Mouse (Mus musculus): ENCODE results near the gene Lef1.

Lef1 gene

GRCm38 (mm10) chr3:131190671-131191367 is 80.5 kb downstream of the Lef1 start:
- in situ Hi-C loops (cut with MboI) = no loop called here

GRCm38 (mm10) chr3:131191454-131191853 is 81.2 kb downstream of the Lef1 start:
- in situ Hi-C loops (cut with MboI) = no loop called here

GRCm38 (mm10) chr3:131196050-131196449 is 85.8 kb downstream of the Lef1 start:
- in situ Hi-C loops (cut with MboI) = no loop called here

GRCm38 (mm10) chr3:131196507-131197019 is 86.3 kb downstream of the Lef1 start:
- in situ Hi-C loops (cut with MboI) = no loop called here

- in situ Hi-C loops (cut with MboI) = no loop called here
Measured at GRCm38 (mm10) chr3:131198991-131199390, 88.7 kb downstream of the Lef1 start.

GRCm38 (mm10) chr3:131199590-131200288 is 89.5 kb downstream of the Lef1 start:
- in situ Hi-C loops (cut with MboI) = no loop called here

- in situ Hi-C loops (cut with MboI) = no loop called here
Measured at GRCm38 (mm10) chr3:131202311-131202710, 92.0 kb downstream of the Lef1 start.

GRCm38 (mm10) chr3:131207846-131208245 is 97.6 kb downstream of the Lef1 start:
- in situ Hi-C loops (cut with MboI) = no loop called here

- in situ Hi-C loops (cut with MboI) = no loop called here
Measured at GRCm38 (mm10) chr3:131208265-131208891, 98.1 kb downstream of the Lef1 start.

GRCm38 (mm10) chr3:131212200-131212599 is 101.9 kb downstream of the Lef1 start:
- in situ Hi-C loops (cut with MboI) = no loop called here

- in situ Hi-C loops (cut with MboI) = no loop called here
Measured at GRCm38 (mm10) chr3:131214060-131214658, 103.9 kb downstream of the Lef1 start.

GRCm38 (mm10) chr3:131214841-131215240 is 104.6 kb downstream of the Lef1 start:
- in situ Hi-C loops (cut with MboI) = no loop called here

GRCm38 (mm10) chr3:131218636-131219390 is 108.5 kb downstream of the Lef1 start:
- in situ Hi-C loops (cut with MboI) = no loop called here

- in situ Hi-C loops (cut with MboI) = no loop called here
Measured at GRCm38 (mm10) chr3:131228083-131228482, 117.8 kb downstream of the Lef1 start.

GRCm38 (mm10) chr3:131237061-131237460 is 126.8 kb downstream of the Lef1 start:
- in situ Hi-C loops (cut with MboI) = loop anchor here (10.0 kb wide), 1 partner anchor 352 kb away; no protein-coding TSS in a partner anchor

- in situ Hi-C loops (cut with MboI) = loop anchor here (10.0 kb wide), 1 partner anchor 353 kb away; no protein-coding TSS in a partner anchor
Measured at GRCm38 (mm10) chr3:131237785-131238633, 127.7 kb downstream of the Lef1 start.

- in situ Hi-C loops (cut with MboI) = loop anchor here (10.0 kb wide), 1 partner anchor 491 kb away; no protein-coding TSS in a partner anchor
Measured at GRCm38 (mm10) chr3:131245766-131246578, 135.7 kb downstream of the Lef1 start.

GRCm38 (mm10) chr3:131246579-131247046 is 136.3 kb downstream of the Lef1 start:
- in situ Hi-C loops (cut with MboI) = loop anchor here (10.0 kb wide), 1 partner anchor 492 kb away; no protein-coding TSS in a partner anchor

- in situ Hi-C loops (cut with MboI) = loop anchor here (10.0 kb wide), 1 partner anchor 493 kb away; no protein-coding TSS in a partner anchor
Measured at GRCm38 (mm10) chr3:131247447-131247846, 137.2 kb downstream of the Lef1 start.

Measured in mature B cell (primary cell).